Mouse (Mus musculus): ENCODE measurements around the gene Upk3b. TPM values are rescaled to one million over a fixed set of nuclear protein-coding genes. Genes with fewer than 3 reads are reported as not detected.

Upk3b gene
- polyA plus RNA-seq, 1 experiment: 16.1 TPM

- TF ChIP-seq CTCF (IDR thresholded peaks at IDR 0.05; ENCODE audit: borderline replicate concordance, control insufficient read depth, extremely low read depth, insufficient read depth, low read length, poor library complexity) (no peak), POLR2A (IDR thresholded peaks at IDR 0.05; ENCODE audit: control insufficient read depth, extremely low read depth, insufficient read depth, low read length, poor library complexity) (no peak)
- WGBS: 95% methylated on average over 10 of the region's 10 CpGs
- H3K36me3 ChIP-seq (ENCODE audit: control insufficient read depth, insufficient read depth, low read length): peaks cover 17% of the 10 kb centered on the region
- no peak for DNase-seq
- H3K27me3 ChIP-seq (ENCODE audit: control insufficient read depth, insufficient read depth, low read length): no peaks in the 10 kb centered on the region
- H3K27ac ChIP-seq (ENCODE audit: control insufficient read depth, insufficient read depth, low read length): no peak overlapping the region
- no peak overlapping the region for H3K4me3 ChIP-seq (ENCODE audit: control insufficient read depth, insufficient read depth, low read length)
- peaks cover 25% of the 10 kb centered on the region for H3K4me1 ChIP-seq (replicated peaks; ENCODE audit: control insufficient read depth, insufficient read depth, low read length)
These were observed 22.7 kb upstream of the Upk3b start for GRCm38 (mm10) chr5:136015586-136015985.

- no peak overlapping the region for H3K27ac ChIP-seq (ENCODE audit: control insufficient read depth, insufficient read depth, low read length)
- TF ChIP-seq CTCF (IDR thresholded peaks at IDR 0.05; ENCODE audit: borderline replicate concordance, control insufficient read depth, extremely low read depth, insufficient read depth, low read length, poor library complexity) (no peak), POLR2A (IDR thresholded peaks at IDR 0.05; ENCODE audit: control insufficient read depth, extremely low read depth, insufficient read depth, low read length, poor library complexity) (no peak)
- 89% methylated on average over 10 of the region's 10 CpGs for WGBS
These were observed 22.1 kb upstream of the Upk3b start for GRCm38 (mm10) chr5:136016014-136016876.

DNA sequence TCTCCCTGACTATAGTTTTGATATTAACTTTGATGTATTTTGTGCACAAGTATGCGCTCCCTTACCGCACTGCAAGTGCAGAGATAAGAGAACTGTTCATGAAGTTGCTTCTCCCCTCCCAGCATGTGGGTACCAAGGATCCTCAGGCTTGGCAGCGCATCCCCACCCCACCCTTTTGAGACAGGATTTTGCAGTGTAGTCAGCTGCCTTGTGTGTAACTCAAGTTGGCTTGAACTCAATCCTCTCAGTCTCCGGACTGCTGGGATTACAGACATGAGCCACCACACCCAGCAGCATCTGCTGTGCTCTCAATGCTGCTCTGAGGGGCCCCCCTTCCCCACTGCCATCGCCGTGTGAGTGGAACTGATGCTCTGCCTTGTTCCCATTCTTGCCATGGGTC is 21.0 kb upstream of the Upk3b start:
- H3K27ac ChIP-seq (ENCODE audit: control insufficient read depth, insufficient read depth, low read length): no peak overlapping the region

More at GRCm38 (mm10) chr5:136016014-136016876, 22.1 kb upstream of the Upk3b start:
- Histone ChIP-seq H3K27me3 (ENCODE audit: control insufficient read depth, insufficient read depth, low read length) (no peaks in the 10 kb centered on the region), H3K4me3 (ENCODE audit: control insufficient read depth, insufficient read depth, low read length) (no peak overlapping the region), H3K36me3 (ENCODE audit: control insufficient read depth, insufficient read depth, low read length) (peaks cover 11% of the 10 kb centered on the region), H3K4me1 (replicated peaks; ENCODE audit: control insufficient read depth, insufficient read depth, low read length) (peaks cover 25% of the 10 kb centered on the region)
- DNase-seq: no peak

DNA sequence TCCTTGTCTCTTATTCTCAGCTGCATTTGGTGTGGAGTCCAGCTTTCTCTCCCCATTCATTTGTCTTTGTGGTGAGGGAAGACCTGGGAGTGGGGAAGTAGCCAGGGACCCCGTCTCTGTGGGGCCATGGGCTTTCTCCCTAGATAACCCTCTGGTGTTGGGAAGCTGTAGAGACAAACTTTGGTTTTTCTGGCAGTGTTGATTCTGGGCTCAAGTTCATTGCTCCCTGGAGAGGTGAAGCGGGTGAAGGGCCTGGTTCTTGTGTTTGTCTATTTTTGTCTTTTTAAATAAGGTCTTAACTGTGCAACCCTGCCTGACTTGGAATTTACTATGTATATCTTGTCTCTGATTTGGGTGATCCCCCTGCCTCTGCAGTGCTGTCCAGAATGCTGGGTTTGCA is 19.6 kb upstream of the Upk3b start:
- Histone ChIP-seq H3K27me3 (ENCODE audit: control insufficient read depth, insufficient read depth, low read length) (no peaks in the 10 kb centered on the region), H3K4me1 (replicated peaks; ENCODE audit: control insufficient read depth, insufficient read depth, low read length) (peaks cover 18% of the 10 kb centered on the region), H3K27ac (ENCODE audit: control insufficient read depth, insufficient read depth, low read length) (no peak overlapping the region), H3K36me3 (ENCODE audit: control insufficient read depth, insufficient read depth, low read length) (no peaks in the 10 kb centered on the region), H3K4me3 (ENCODE audit: control insufficient read depth, insufficient read depth, low read length) (no peak overlapping the region)
- no peak for TF ChIP-seq CTCF (IDR thresholded peaks at IDR 0.05; ENCODE audit: borderline replicate concordance, control insufficient read depth, extremely low read depth, insufficient read depth, low read length, poor library complexity)
- TF ChIP-seq POLR2A (IDR thresholded peaks at IDR 0.05; ENCODE audit: control insufficient read depth, extremely low read depth, insufficient read depth, low read length, poor library complexity): no peak
- DNase-seq: no peak
- 95% methylated on average over 2 of the region's 2 CpGs for WGBS

More for the DNA sequence above, 21.0 kb upstream of the Upk3b start:
- Histone ChIP-seq H3K36me3 (ENCODE audit: control insufficient read depth, insufficient read depth, low read length) (peaks cover 3% of the 10 kb centered on the region), H3K4me3 (ENCODE audit: control insufficient read depth, insufficient read depth, low read length) (no peak overlapping the region), H3K4me1 (replicated peaks; ENCODE audit: control insufficient read depth, insufficient read depth, low read length) (peaks cover 25% of the 10 kb centered on the region), H3K27me3 (ENCODE audit: control insufficient read depth, insufficient read depth, low read length) (no peaks in the 10 kb centered on the region)
- TF ChIP-seq POLR2A (IDR thresholded peaks at IDR 0.05; ENCODE audit: control insufficient read depth, extremely low read depth, insufficient read depth, low read length, poor library complexity) (no peak), CTCF (IDR thresholded peaks at IDR 0.05; ENCODE audit: borderline replicate concordance, control insufficient read depth, extremely low read depth, insufficient read depth, low read length, poor library complexity) (no peak)
- DNase-seq: no peak
- WGBS: 94% methylated on average over 6 of the region's 6 CpGs

- H3K4me3 ChIP-seq (ENCODE audit: control insufficient read depth, insufficient read depth, low read length): no peak overlapping the region
- DNase-seq: no peak
- TF ChIP-seq CTCF (IDR thresholded peaks at IDR 0.05; ENCODE audit: borderline replicate concordance, control insufficient read depth, extremely low read depth, insufficient read depth, low read length, poor library complexity): no peak
- WGBS: 14% methylated on average over 1 of the region's 1 CpGs
- H3K27ac ChIP-seq (ENCODE audit: control insufficient read depth, insufficient read depth, low read length): no peak overlapping the region
- no peaks in the 10 kb centered on the region for H3K36me3 ChIP-seq (ENCODE audit: control insufficient read depth, insufficient read depth, low read length)
- H3K4me1 ChIP-seq (replicated peaks; ENCODE audit: control insufficient read depth, insufficient read depth, low read length): peaks cover 7% of the 10 kb centered on the region; the same call in 1 of the 2 replicates
- H3K27me3 ChIP-seq (ENCODE audit: control insufficient read depth, insufficient read depth, low read length): no peaks in the 10 kb centered on the region
These were observed 18.4 kb upstream of the Upk3b start for GRCm38 (mm10) chr5:136019907-136020306.

DNA sequence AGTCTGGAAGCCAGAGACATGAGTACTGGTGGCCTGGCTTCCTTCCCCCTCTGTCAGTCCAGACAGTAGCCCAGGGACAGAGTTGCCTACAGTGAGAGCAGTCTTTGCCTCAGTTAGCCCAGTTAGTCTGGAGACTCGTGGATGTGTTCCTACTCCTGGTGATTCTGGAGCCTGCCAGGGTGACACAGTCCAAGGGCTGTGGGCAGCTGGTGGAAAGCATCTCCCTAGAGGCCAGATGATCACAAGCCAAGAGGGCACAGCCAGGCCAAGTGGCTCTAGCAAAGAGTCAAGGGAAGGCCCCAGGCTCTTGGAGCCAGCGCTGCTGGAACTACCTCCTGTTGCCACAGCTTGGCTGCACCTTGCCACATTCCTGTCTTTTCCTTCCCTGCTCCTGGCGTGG is 12.6 kb upstream of the Upk3b start:
- WGBS: 94% methylated on average over 3 of the region's 3 CpGs
- H3K27ac ChIP-seq (ENCODE audit: control insufficient read depth, insufficient read depth, low read length): no peak overlapping the region
- DNase-seq: no peak
- H3K27me3 ChIP-seq (ENCODE audit: control insufficient read depth, insufficient read depth, low read length): no peaks in the 10 kb centered on the region
- no peaks in the 10 kb centered on the region for H3K4me1 ChIP-seq (replicated peaks; ENCODE audit: control insufficient read depth, insufficient read depth, low read length)
- no peak overlapping the region for H3K4me3 ChIP-seq (ENCODE audit: control insufficient read depth, insufficient read depth, low read length)
- no peak for TF ChIP-seq CTCF (IDR thresholded peaks at IDR 0.05; ENCODE audit: borderline replicate concordance, control insufficient read depth, extremely low read depth, insufficient read depth, low read length, poor library complexity)
- peaks cover 17% of the 10 kb centered on the region for H3K36me3 ChIP-seq (ENCODE audit: control insufficient read depth, insufficient read depth, low read length)
